Mouse (Mus musculus) kidney, embryonic 16.5 days (tissue): ENCODE results near the gene Tiprl. TPM values are rescaled to one million over a fixed set of nuclear protein-coding genes. Genes with fewer than 3 reads are reported as not detected.

Experiments
- ATAC-seq: fragments of 200-750 bp; cut with Nextera tagmentation; 2 replicates; pipeline ENCODE4 v1.8.0; 2017; ENCODE audit warnings: moderate TSS enrichment; ENCODE audit not compliant: low FRiP score, low TSS enrichment
- H3K27ac ChIP-seq: fragments of 300-500 bp; sonication (generic); 2 replicates; pipeline ENCODE4 v1.5.1; 2014; ENCODE audit warnings: low read length
- H3K27me3 ChIP-seq: fragments of 300-500 bp; sonication (generic); 2 replicates; pipeline ENCODE4 v1.6.1; 2014; ENCODE audit warnings: low read length, control low read depth, mixed read lengths; ENCODE audit not compliant: insufficient read depth
- H3K36me3 ChIP-seq: fragments of 300-500 bp; sonication (generic); 2 replicates; pipeline ENCODE4 v1.6.1; 2014; ENCODE audit warnings: low read length, control low read depth, mixed read lengths; ENCODE audit not compliant: insufficient read depth
- H3K4me1 ChIP-seq: fragments of 300-500 bp; sonication (generic); 2 replicates; pipeline ENCODE4 v1.6.1; 2014; ENCODE audit warnings: low read length, control low read depth, mixed read lengths; ENCODE audit not compliant: insufficient read depth
- H3K4me2 ChIP-seq: fragments of 300-500 bp; sonication (generic); replicated peaks from 2 replicates; pipeline ENCODE4 v1.6.1; 2014; ENCODE audit warnings: low read depth, low read length
- H3K4me3 ChIP-seq: fragments of 300-500 bp; sonication (generic); 2 replicates; pipeline ENCODE4 v1.5.1; 2014; ENCODE audit warnings: mild to moderate bottlenecking, low read length
- H3K9ac ChIP-seq: fragments of 300-500 bp; sonication (generic); replicated peaks from 2 replicates; pipeline ENCODE4 v1.6.1; 2014; ENCODE audit warnings: low read length
- H3K9me3 ChIP-seq: fragments of 300-500 bp; sonication (generic); 2 replicates; pipeline ENCODE4 v1.6.1; 2016; ENCODE audit warnings: low read length, control low read depth
- WGBS: fragments of 180-500 bp; shearing (Covaris S2); extraction: QIAGEN DNeasy Blood & Tissue Kit; methylation state at CpG from one replicate; pipeline ENCODE4 v1.1.7; 2014; 5-methylcytosine and 5-hydroxymethylcytosine counted together
- polyA plus RNA-seq: library from polyadenylated mRNA; unstranded; fragments of >200 nt; fragmentation: Nextera tagmentation; extraction: Ambion mirVana; gene quantifications from 2 replicates; pipeline ENCODE4 v1.2.1, GENCODE M21; 2015

Tiprl gene
- polyA plus RNA-seq, 1 experiment from 2014 or later = 115 TPM

- Histone ChIP-seq H3K36me3 (peaks cover 31% of the 10 kb centered on the region), H3K9ac (no peak overlapping the region), H3K4me2 (no peak overlapping the region), H3K4me1 (peaks cover 5% of the 10 kb centered on the region; the same call in 1 of the 2 replicates), H3K9me3 (no peaks in the 10 kb centered on the region), H3K27ac (no peak overlapping the region), H3K27me3 (no peaks in the 10 kb centered on the region), H3K4me3 (no peak overlapping the region)
- WGBS = 89% methylated on average over 12 of the region's 12 CpGs
- ATAC-seq = no peak
These were observed 50.3 kb downstream of the Tiprl start for GRCm38 (mm10) chr1:165186491-165186890.

- H3K27ac ChIP-seq = no peak overlapping the region
- H3K9ac ChIP-seq = no peak overlapping the region
- 64% methylated on average over 7 of the region's 7 CpGs for WGBS
- peaks cover 36% of the 10 kb centered on the region for H3K36me3 ChIP-seq
- no peaks in the 10 kb centered on the region for H3K9me3 ChIP-seq
- H3K4me3 ChIP-seq = no peak overlapping the region
- ATAC-seq = no peak
- H3K4me2 ChIP-seq = no peak overlapping the region
- H3K27me3 ChIP-seq = no peaks in the 10 kb centered on the region
- peaks cover 5% of the 10 kb centered on the region; the same call in 1 of the 2 replicates for H3K4me1 ChIP-seq
These were observed 51.7 kb downstream of the Tiprl start for GRCm38 (mm10) chr1:165185116-165185515.

GRCm38 (mm10) chr1:165184178-165184577, 52.6 kb downstream of the Tiprl start:
- no peak overlapping the region for H3K4me3 ChIP-seq
- no peak overlapping the region for H3K27ac ChIP-seq
- H3K4me1 ChIP-seq = peaks cover 5% of the 10 kb centered on the region; the same call in 1 of the 2 replicates
- no peak overlapping the region for H3K4me2 ChIP-seq
- H3K27me3 ChIP-seq = no peaks in the 10 kb centered on the region
- WGBS = 87% methylated on average over 3 of the region's 3 CpGs
- peaks cover 38% of the 10 kb centered on the region for H3K36me3 ChIP-seq
- no peak for ATAC-seq
- no peaks in the 10 kb centered on the region for H3K9me3 ChIP-seq
- H3K9ac ChIP-seq = no peak overlapping the region

GRCm38 (mm10) chr1:165183400-165183799, 53.4 kb downstream of the Tiprl start:
- Histone ChIP-seq H3K9ac (no peak overlapping the region), H3K27me3 (no peaks in the 10 kb centered on the region), H3K4me1 (no peaks in the 10 kb centered on the region), H3K27ac (no peak overlapping the region), H3K9me3 (no peaks in the 10 kb centered on the region), H3K36me3 (peaks cover 44% of the 10 kb centered on the region), H3K4me3 (no peak overlapping the region), H3K4me2 (no peak overlapping the region)
- ATAC-seq = no peak
- 72% methylated on average over 6 of the region's 6 CpGs for WGBS

DNA sequence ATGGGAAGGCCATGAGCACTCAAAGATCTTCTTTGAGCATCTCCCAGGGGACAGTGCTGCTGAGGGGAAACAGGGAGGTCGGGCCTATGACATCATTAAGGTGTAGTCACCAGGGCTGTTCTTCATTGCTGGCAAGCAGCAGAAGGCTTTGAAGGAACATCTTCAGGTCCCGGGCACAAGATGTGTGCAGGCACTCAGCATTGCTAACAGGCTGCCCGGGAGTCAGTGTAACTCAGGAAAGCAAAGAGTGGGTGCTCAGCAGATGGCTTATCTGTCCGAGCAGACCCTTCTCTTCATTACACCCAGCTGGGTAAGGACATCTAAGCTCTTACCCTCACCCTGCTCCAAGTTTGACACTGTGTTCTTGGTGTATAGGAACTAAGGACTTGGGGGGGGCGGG, 57.5 kb downstream of the Tiprl start:
- Histone ChIP-seq H3K9ac (no peak overlapping the region), H3K4me2 (no peak overlapping the region), H3K9me3 (no peaks in the 10 kb centered on the region), H3K4me1 (no peaks in the 10 kb centered on the region), H3K4me3 (no peak overlapping the region), H3K27me3 (no peaks in the 10 kb centered on the region), H3K36me3 (peaks cover 32% of the 10 kb centered on the region), H3K27ac (no peak overlapping the region)
- 88% methylated on average over 5 of the region's 5 CpGs for WGBS
- ATAC-seq = no peak

DNA sequence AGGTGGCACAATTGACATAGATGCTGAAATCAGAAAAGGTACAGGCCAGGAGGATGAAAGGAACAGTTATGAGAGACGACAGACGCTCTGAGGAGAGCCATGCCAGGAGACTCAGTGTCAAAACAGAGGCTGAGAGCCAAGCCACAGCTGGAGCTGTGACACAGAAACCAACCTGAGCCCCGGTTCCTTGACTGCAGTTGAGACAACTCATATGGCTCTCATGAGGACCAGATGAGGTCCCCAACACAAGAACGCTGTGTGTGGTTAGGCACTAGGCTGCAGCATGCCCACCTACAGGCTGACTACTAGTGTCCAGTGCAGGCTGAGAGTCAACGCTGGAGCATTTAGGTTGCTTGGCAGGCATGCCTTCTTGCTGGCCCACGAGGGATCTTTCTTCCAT, 58.7 kb downstream of the Tiprl start:
- no peaks in the 10 kb centered on the region for H3K4me1 ChIP-seq
- no peak overlapping the region for H3K4me3 ChIP-seq
- no peaks in the 10 kb centered on the region for H3K27me3 ChIP-seq
- 72% methylated on average over 6 of the region's 6 CpGs for WGBS
- no peak for ATAC-seq
- H3K27ac ChIP-seq = no peak overlapping the region
- H3K36me3 ChIP-seq = peaks cover 28% of the 10 kb centered on the region
- no peak overlapping the region for H3K4me2 ChIP-seq
- no peaks in the 10 kb centered on the region for H3K9me3 ChIP-seq
- H3K9ac ChIP-seq = no peak overlapping the region

GRCm38 (mm10) chr1:165174059-165174616, 62.7 kb downstream of the Tiprl start:
- WGBS = 68% methylated on average over 6 of the region's 9 CpGs
- no peaks in the 10 kb centered on the region for H3K27me3 ChIP-seq
- no peaks in the 10 kb centered on the region for H3K4me1 ChIP-seq
- H3K9me3 ChIP-seq = no peaks in the 10 kb centered on the region
- peaks cover 7% of the 10 kb centered on the region; the same call in 1 of the 2 replicates for H3K36me3 ChIP-seq
- H3K27ac ChIP-seq = no peak overlapping the region
- no peak overlapping the region for H3K9ac ChIP-seq
- ATAC-seq = no peak
- H3K4me3 ChIP-seq = no peak overlapping the region
- H3K4me2 ChIP-seq = no peak overlapping the region

- Histone ChIP-seq H3K4me1 (no peaks in the 10 kb centered on the region), H3K27ac (no peak overlapping the region), H3K9ac (no peak overlapping the region), H3K4me2 (no peak overlapping the region), H3K9me3 (no peaks in the 10 kb centered on the region), H3K27me3 (no peaks in the 10 kb centered on the region), H3K36me3 (no peaks in the 10 kb centered on the region), H3K4me3 (no peak overlapping the region)
- 86% methylated on average over 7 of the region's 8 CpGs for WGBS
- ATAC-seq = no peak
These were observed 65.5 kb downstream of the Tiprl start for GRCm38 (mm10) chr1:165171277-165171676.

- Histone ChIP-seq H3K36me3 (no peaks in the 10 kb centered on the region), H3K4me1 (no peaks in the 10 kb centered on the region), H3K27ac (no peak overlapping the region), H3K4me3 (no peak overlapping the region), H3K4me2 (no peak overlapping the region), H3K9ac (no peak overlapping the region), H3K9me3 (0 out of 2 replicates have a peak, but pooled peaks cover 5% of the 10 kb centered on the region), H3K27me3 (no peaks in the 10 kb centered on the region)
- 59% methylated on average over 5 of the region's 5 CpGs for WGBS
- no peak for ATAC-seq
These were observed 66.6 kb downstream of the Tiprl start for GRCm38 (mm10) chr1:165170157-165170556.

GRCm38 (mm10) chr1:165169462-165169861, 67.3 kb downstream of the Tiprl start:
- ATAC-seq = no peak
- 89% methylated on average over 3 of the region's 3 CpGs for WGBS
- H3K27ac ChIP-seq = no peak overlapping the region
- no peaks in the 10 kb centered on the region for H3K4me1 ChIP-seq
- no peak overlapping the region for H3K9ac ChIP-seq
- H3K36me3 ChIP-seq = no peaks in the 10 kb centered on the region
- H3K27me3 ChIP-seq = no peaks in the 10 kb centered on the region
- no peak overlapping the region for H3K4me3 ChIP-seq
- no peak overlapping the region for H3K4me2 ChIP-seq
- H3K9me3 ChIP-seq = 0 out of 2 replicates have a peak, but pooled peaks cover 5% of the 10 kb centered on the region
